Mouse (Mus musculus): ENCODE data around the gene Fbxo21. TPM values are rescaled to one million over a fixed set of nuclear protein-coding genes. Genes with fewer than 3 reads are reported as not detected.

Fbxo21 gene
- polyA plus RNA-seq, 1 experiment from 2014 or later: 56.1 TPM

DNA sequence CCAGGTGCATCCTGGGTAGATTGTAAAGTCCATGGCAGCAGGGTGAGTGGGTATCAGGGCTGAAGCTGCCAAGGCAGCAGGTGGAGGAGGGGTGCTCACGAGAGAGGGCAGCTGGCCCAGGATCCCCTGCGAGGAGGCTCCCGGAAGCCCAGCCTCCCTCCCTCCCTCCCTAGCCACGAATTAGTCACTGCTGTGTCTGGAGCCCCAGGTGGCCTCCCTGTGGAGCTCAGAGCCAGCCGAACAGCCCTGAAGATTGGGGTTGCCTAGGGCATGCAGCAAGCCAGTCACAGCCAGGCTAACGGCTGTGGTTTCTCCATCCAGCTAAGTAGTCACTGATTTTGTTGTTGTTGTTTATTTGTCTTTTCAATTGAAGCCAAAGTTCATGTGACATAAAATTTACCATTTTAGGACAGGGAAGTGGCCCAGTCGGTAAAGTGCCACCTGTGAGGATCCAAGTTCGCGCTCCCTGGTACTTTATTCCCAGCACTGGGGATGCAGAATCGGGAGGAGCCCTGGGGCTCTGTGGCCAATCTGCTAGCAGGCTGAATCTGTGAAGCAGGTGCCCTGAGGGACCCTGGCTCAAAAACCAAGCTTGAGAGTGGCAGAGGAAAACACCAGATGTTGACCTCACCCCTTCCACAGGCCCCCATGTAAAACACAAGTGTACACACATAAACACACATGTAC, 61.4 kb downstream of the Fbxo21 start:
- Histone ChIP-seq H3K27ac (no peak overlapping the region), H3K4me1 (replicated peaks) (0 out of 2 replicates have a peak, but pooled peaks cover 6% of the 10 kb centered on the region), H3K36me3 (no peaks in the 10 kb centered on the region), H3K4me3 (replicated peaks) (no peak overlapping the region), H3K9ac (no peak overlapping the region), H3K27me3 (replicated peaks) (no peaks in the 10 kb centered on the region), H3K9me3 (no peaks in the 10 kb centered on the region), H3K4me2 (replicated peaks) (no peak overlapping the region)
- 13% methylated on average over 10 of the region's 10 CpGs for WGBS
- peak; percentile 85 for ATAC-seq

DNA sequence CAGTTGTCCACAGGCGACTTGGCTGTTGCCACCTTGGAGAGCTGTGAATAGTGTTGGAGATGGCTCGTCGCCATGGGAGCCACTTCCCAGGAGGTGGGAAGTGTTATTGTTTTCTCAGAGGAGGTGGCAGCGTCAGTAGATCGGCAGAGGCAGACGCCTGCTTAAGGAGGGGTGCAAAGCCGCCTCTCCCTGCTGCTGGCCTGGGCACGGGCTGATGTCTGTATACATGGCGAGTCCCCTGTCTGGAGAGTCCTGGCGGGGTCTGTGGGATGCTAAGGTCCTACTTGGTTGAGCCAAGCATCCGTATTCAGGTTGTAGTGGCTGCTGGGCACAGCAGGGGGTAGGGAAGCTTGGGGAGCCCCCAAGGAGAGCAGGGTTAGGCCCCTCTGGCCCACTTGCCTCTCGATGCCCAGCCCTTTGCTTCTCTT, 62.7 kb downstream of the Fbxo21 start:
- H3K4me1 ChIP-seq (replicated peaks): 0 out of 2 replicates have a peak, but pooled peaks cover 6% of the 10 kb centered on the region
- H3K4me2 ChIP-seq (replicated peaks): no peak overlapping the region
- no peak overlapping the region for H3K27ac ChIP-seq
- ATAC-seq: no peak
- WGBS: 40% methylated on average over 12 of the region's 12 CpGs
- no peaks in the 10 kb centered on the region for H3K9me3 ChIP-seq
- no peaks in the 10 kb centered on the region for H3K27me3 ChIP-seq (replicated peaks)
- H3K9ac ChIP-seq: no peak overlapping the region
- no peaks in the 10 kb centered on the region for H3K36me3 ChIP-seq
- no peak overlapping the region for H3K4me3 ChIP-seq (replicated peaks)

DNA sequence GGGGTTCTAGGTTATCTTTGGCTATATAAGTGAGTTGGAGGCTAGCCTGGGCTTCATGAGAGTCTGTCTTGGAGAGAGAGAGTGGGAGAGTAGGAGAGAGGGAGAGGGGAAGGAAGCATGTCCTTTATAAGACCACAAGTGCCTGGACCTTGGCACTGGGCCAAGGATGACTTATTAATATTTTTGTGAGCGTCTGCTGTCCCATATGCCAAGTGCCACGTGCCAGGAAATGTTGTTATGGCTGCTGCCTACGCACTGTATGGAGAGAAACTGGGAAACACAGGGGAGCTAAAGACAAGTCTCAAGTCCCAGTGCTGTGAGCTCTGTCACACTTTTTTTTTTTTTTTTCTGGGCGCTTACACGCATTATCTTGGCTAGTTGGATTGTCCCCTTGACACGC, 66.1 kb downstream of the Fbxo21 start:
- Histone ChIP-seq H3K36me3 (no peaks in the 10 kb centered on the region), H3K27ac (no peak overlapping the region), H3K9me3 (no peaks in the 10 kb centered on the region), H3K27me3 (replicated peaks) (no peaks in the 10 kb centered on the region), H3K4me2 (replicated peaks) (no peak overlapping the region), H3K4me3 (replicated peaks) (no peak overlapping the region), H3K9ac (no peak overlapping the region), H3K4me1 (replicated peaks) (0 out of 2 replicates have a peak, but pooled peaks cover 3% of the 10 kb centered on the region)
- ATAC-seq: no peak
- WGBS: 77% methylated on average over 6 of the region's 6 CpGs

DNA sequence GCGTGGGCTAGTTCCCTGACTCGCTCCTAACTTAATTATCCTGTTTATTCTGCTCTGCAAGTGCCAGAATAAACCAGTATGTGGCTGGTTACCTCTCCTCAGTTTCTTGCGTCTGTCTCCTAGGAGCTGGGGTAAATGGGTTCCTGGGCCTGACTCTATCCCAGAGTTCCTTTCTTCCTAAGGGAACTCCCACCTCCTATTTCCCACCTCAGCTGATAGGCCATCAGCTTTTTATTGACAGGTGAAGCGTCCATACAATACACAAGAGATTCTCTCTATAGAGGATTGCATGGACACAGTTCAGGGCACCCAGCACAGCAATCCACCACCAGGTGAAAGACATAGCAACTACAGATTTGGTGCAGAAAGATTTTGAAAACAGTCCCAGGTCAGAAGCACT, 67.2 kb downstream of the Fbxo21 start:
- Histone ChIP-seq H3K4me3 (replicated peaks) (no peak overlapping the region), H3K4me2 (replicated peaks) (no peak overlapping the region), H3K36me3 (no peaks in the 10 kb centered on the region), H3K4me1 (replicated peaks) (no peaks in the 10 kb centered on the region), H3K9me3 (no peaks in the 10 kb centered on the region), H3K9ac (no peak overlapping the region), H3K27ac (no peak overlapping the region), H3K27me3 (replicated peaks) (no peaks in the 10 kb centered on the region)
- ATAC-seq: no peak
- 88% methylated on average over 4 of the region's 4 CpGs for WGBS

DNA sequence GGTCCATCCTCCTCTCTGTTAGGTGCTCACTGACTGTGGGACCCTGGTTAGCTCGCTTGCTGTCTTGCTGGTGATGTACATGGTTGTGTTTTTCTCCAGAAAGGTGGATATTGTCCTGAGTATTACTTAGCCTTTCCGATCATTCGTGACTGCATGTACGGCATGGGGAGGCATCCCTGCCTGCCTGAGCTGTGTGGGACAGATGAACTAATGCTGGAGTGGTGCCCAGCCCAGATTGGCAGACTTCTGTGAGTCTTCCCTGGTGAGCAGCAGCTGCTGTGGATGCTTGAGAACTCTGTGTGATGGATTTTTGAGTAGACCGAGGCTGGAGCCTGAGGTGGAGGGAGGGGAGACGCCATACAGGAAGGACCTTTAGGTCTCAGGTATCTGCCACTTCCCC, 68.4 kb downstream of the Fbxo21 start:
- no peaks in the 10 kb centered on the region for H3K36me3 ChIP-seq
- H3K4me3 ChIP-seq (replicated peaks): no peak overlapping the region
- no peak overlapping the region for H3K27ac ChIP-seq
- no peak for ATAC-seq
- 93% methylated on average over 6 of the region's 6 CpGs for WGBS
- H3K27me3 ChIP-seq (replicated peaks): no peaks in the 10 kb centered on the region
- H3K9ac ChIP-seq: no peak overlapping the region
- H3K4me1 ChIP-seq (replicated peaks): no peaks in the 10 kb centered on the region
- H3K9me3 ChIP-seq: no peaks in the 10 kb centered on the region
- H3K4me2 ChIP-seq (replicated peaks): no peak overlapping the region

DNA sequence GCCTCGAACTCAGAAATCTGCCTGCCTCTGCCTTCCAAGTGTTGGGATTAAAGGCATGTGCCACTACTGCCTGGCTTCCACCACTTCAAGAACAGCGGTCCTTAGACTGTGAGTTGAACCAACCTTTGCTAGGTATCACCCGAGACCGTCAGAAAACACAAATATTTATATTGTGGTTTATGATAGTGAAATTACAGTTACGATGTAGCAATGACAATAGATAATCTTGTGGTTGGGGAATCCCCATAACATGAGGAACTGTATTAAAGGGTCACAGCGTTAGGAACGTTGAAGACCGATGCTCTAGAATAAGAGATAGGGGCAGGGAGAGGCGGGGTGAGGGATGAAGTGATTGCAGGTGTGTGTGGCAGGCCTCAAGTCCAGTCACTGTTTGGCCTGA, 68.9 kb downstream of the Fbxo21 start:
- Histone ChIP-seq H3K27ac (no peak overlapping the region), H3K4me1 (replicated peaks) (no peaks in the 10 kb centered on the region), H3K9me3 (no peaks in the 10 kb centered on the region), H3K27me3 (replicated peaks) (no peaks in the 10 kb centered on the region), H3K4me3 (replicated peaks) (no peak overlapping the region), H3K4me2 (replicated peaks) (no peak overlapping the region), H3K36me3 (no peaks in the 10 kb centered on the region), H3K9ac (no peak overlapping the region)
- ATAC-seq: no peak
- WGBS: 85% methylated on average over 9 of the region's 9 CpGs

DNA sequence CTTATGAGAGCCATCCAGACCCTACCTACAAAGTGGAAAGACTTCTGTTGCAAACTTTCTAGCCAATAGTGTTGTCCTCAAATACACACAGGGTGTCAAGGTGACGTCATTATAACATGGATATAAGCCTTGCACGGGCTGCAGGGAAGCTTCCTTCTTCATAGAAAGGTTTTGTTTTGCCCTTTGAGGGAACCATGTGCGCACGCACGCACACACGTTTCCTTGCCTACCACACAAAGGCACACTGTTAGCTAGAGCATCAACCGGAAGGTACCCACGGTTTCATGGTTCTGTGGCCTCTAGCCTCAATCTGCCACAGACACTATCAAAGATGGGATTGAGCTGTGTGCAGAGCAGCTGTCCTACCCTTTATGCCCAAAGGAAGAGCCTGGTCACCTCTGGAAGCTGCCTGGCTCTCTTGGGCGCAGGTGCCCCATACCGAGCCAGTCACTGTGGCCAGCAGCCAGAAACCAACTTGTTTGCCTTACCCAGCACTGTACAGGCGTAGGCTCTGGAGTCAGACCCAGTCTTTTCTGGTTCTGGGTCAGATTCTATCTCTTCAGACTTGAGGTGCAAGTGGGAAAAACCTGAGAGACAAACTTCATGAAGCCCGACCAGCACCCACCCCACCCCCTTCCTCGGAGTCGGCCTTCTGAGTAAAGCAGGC, 70.7 kb downstream of the Fbxo21 start:
- no peak overlapping the region for H3K4me3 ChIP-seq (replicated peaks)
- H3K27me3 ChIP-seq (replicated peaks): no peaks in the 10 kb centered on the region
- no peak overlapping the region for H3K4me2 ChIP-seq (replicated peaks)
- H3K9ac ChIP-seq: no peak overlapping the region
- H3K27ac ChIP-seq: no peak overlapping the region
- no peaks in the 10 kb centered on the region for H3K36me3 ChIP-seq
- no peaks in the 10 kb centered on the region for H3K4me1 ChIP-seq (replicated peaks)
- no peaks in the 10 kb centered on the region for H3K9me3 ChIP-seq
- 87% methylated on average over 14 of the region's 14 CpGs for WGBS
- no peak for ATAC-seq

DNA sequence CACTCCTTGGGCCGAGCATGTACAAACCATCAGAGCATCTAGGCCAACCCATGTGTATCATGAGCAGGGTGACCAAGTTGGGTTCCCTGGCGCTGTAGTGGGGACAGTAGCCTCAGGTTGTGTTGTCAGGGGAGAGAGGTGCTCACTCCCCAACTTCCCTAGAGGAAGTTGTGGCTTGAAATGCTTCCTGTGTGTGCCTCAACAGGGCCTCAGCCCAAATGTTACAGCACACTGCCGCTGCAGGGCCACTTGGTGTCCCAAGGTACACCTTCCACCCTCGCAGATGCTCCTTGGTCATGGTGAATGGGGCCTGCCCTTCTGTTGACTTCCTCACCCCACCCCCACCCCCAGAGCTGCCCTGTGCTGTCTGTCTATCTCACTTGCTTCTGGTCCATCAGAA, 71.9 kb downstream of the Fbxo21 start:
- Histone ChIP-seq H3K27me3 (replicated peaks) (no peaks in the 10 kb centered on the region), H3K9me3 (no peaks in the 10 kb centered on the region), H3K27ac (no peak overlapping the region), H3K9ac (no peak overlapping the region), H3K4me2 (replicated peaks) (no peak overlapping the region), H3K36me3 (no peaks in the 10 kb centered on the region), H3K4me3 (replicated peaks) (no peak overlapping the region), H3K4me1 (replicated peaks) (no peaks in the 10 kb centered on the region)
- ATAC-seq: no peak
- 77% methylated on average over 4 of the region's 4 CpGs for WGBS

DNA sequence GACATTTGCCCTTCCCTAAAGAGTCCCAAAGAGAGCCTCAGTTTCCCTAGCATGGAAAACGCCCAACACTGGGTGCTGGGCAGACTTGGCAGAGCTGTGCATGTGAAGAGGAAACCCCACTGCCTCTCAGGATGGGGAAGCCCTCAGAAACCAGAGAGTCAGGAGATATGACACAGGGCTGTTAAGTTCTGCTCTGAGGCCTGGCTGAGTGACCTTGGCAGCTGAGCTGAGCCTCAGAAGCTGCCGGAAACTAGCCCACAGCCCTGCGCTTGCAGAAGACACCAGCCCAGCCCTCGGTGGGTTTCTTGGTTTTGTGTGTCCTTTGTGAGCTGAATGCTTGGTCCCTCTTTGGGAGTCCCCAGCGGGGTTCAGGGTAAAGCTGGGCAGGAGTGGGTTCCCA, 72.4 kb downstream of the Fbxo21 start:
- 77% methylated on average over 5 of the region's 5 CpGs for WGBS
- ATAC-seq: no peak
- no peak overlapping the region for H3K4me2 ChIP-seq (replicated peaks)

DNA sequence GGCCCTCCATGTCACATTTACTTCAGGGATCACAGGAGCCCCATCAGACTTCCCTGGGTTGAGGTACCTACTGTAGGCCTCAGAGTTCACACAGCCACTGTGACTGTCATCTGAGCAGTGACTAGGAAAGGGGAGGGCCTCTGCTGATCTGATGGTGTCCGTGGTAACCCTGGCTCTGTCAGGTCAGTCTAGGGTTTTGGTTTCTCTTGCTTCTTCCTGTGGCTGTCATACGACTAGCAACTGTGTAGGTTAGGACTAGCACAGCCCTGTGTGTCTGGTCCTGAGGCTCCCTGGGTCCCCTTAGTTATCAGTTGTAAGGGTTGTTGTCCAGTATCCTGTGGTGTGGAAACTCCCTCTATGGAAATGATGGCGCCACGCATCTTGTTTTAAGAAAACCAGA, 74.2 kb downstream of the Fbxo21 start:
- WGBS: 82% methylated on average over 4 of the region's 4 CpGs
- Histone ChIP-seq H3K9me3 (no peaks in the 10 kb centered on the region), H3K4me3 (replicated peaks) (no peak overlapping the region), H3K4me1 (replicated peaks) (no peaks in the 10 kb centered on the region), H3K36me3 (no peaks in the 10 kb centered on the region), H3K27me3 (replicated peaks) (no peaks in the 10 kb centered on the region), H3K27ac (no peak overlapping the region), H3K9ac (no peak overlapping the region), H3K4me2 (replicated peaks) (no peak overlapping the region)
- no peak for ATAC-seq

More for the DNA sequence above, 72.4 kb downstream of the Fbxo21 start:
- Histone ChIP-seq H3K9ac (no peak overlapping the region), H3K36me3 (no peaks in the 10 kb centered on the region), H3K4me3 (replicated peaks) (no peak overlapping the region), H3K4me1 (replicated peaks) (no peaks in the 10 kb centered on the region), H3K27ac (no peak overlapping the region), H3K9me3 (no peaks in the 10 kb centered on the region), H3K27me3 (replicated peaks) (no peaks in the 10 kb centered on the region)

DNA sequence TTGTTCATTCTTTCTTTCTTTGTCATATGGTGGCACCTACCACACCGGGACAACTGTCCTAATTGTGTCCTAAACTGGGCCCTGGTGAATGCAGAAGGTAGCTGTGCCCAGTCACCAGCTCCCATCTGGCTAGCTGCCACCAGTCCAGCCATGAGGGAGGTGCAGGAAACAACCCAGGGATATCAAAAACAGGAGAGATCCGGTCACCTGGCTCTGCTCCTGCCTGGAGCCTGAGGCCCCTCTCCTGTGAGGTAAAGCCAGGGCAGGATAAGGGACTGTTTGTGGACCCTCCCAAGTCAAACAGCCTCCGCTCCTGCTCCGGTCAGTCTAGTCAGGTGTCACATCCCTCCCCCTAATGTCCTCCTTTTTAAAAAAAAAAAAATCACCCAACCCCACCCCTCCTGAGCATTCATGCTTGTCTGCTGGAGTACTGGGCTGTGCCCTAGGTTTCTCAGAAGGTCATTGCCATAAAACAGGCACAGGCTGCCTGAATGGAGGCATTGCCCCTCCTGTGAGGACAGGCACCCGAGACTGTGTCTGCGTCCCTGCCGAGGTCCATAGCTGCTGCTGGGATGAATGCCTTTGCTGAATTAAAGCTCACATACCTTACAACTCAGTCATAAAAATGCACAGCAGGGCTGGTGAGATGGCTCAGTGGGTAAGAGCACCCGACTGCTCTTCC, 75.6 kb downstream of the Fbxo21 start:
- Histone ChIP-seq H3K4me2 (replicated peaks) (no peak overlapping the region), H3K9me3 (no peaks in the 10 kb centered on the region), H3K27ac (no peak overlapping the region), H3K4me3 (replicated peaks) (no peak overlapping the region), H3K36me3 (no peaks in the 10 kb centered on the region), H3K4me1 (replicated peaks) (no peaks in the 10 kb centered on the region), H3K9ac (no peak overlapping the region), H3K27me3 (replicated peaks) (no peaks in the 10 kb centered on the region)
- 52% methylated on average over 8 of the region's 8 CpGs for WGBS
- ATAC-seq: peak; percentile 39; the same call in 1 of the 2 replicates

DNA sequence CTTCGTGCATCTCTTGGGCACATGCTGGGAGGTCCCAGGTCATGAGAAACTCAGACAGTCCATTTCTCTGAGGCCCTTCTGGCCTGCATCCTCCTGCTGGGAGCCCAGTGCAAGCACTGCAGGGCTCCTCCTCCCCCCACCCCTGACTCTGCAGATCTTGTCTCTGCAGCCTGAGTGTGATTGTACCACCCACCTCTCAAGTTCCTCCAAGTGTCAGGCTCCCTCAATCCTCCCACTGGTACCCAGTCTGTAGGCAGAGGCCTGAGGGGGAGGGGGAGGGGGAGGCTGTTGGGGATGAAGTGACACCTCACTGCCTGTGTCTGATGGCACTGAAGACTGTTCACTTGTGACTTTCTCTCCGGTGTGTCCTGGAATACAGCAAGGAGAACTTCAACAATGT, 76.7 kb downstream of the Fbxo21 start:
- no peaks in the 10 kb centered on the region for H3K36me3 ChIP-seq
- no peaks in the 10 kb centered on the region for H3K9me3 ChIP-seq
- 84% methylated on average over 2 of the region's 2 CpGs for WGBS
- no peaks in the 10 kb centered on the region for H3K4me1 ChIP-seq (replicated peaks)
- H3K4me2 ChIP-seq (replicated peaks): no peak overlapping the region
- no peaks in the 10 kb centered on the region for H3K27me3 ChIP-seq (replicated peaks)
- ATAC-seq: no peak
- no peak overlapping the region for H3K4me3 ChIP-seq (replicated peaks)
- H3K9ac ChIP-seq: no peak overlapping the region
- H3K27ac ChIP-seq: no peak overlapping the region

Data from intestine, embryonic 15.5 days (tissue).